Mouse (Mus musculus) G1E (cell line): ENCODE data around the gene 2310009B15Rik.

Experiments used
- CTCF ChIP-seq: IDR thresholded peaks from 2 replicates; pipeline ENCODE4 v1.5.1; 2012; ENCODE audit warnings: low read depth, low read length, inconsistent platforms, mixed read lengths
- GATA1 ChIP-seq: IDR thresholded peaks from 2 replicates; pipeline ENCODE4 v1.6.1; 2012; ENCODE audit warnings: borderline replicate concordance, low read length, inconsistent platforms, mixed read lengths

- TF ChIP-seq CTCF (no peak), GATA1 (no peak)
Measured at GRCm38 (mm10) chr1:138848511-138849109, 8.0 kb downstream of the 2310009B15Rik start, which contains the start of gene Lhx9.
